Mouse (Mus musculus) right cerebral cortex, postnatal 14 days (tissue): ENCODE data around the gene Grik4.
A peak's percentile ranks its signal among the peaks of the same experiment; 100 is the strongest.
"Not testable (repeated sequence)": the region's sequence is repeated elsewhere in the genome, so short reads cannot be mapped to it uniquely, and the experiment has no call there.

Source experiments
- DNase-seq: peaks from one replicate; pipeline ENCODE4 v3.0.0; 2022

The Grik4 gene

DNA sequence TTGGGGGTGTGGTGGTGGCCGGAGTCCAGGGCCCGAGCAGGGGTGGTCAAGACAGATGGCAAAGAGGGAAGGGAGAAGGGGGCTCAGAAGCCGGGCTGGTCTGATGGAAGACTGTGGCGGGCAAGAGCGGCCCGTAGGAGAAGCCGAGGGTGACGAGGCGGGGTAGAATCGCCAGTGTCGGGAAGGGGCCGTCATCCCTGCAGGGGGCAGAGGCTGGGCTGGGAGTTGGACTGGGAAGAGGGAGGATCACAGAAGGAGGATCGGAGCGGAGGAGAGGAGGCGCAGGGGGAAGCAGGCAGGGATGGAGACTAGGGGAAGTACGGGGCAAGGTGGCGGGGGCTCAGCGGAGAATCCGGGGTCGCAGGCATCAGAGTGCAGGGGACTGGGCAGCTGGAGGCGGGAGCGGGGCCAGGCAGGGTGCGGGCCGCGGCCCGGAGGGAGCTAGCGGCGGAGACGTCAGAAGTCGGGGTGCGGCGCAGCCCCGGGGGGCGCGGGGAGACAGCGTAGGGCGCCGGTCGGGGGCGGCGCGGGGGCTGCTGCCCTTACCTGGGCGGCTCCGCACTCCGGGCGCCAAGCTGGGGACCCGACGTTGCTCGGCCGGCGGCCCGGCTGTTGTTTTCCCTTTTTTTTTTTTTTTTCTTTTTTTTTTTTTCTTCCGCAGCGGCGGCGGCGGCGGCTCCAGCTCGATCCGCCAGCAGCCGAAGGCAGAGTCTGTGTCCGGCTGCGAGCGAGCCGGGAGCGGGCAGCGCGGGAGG, at the start of gene Grik4:
TSS of gene Grik4 (minus strand) at position 713 of the 755 bp plus-strand sequence.
- DNase-seq, result peak; percentile 28

DNA sequence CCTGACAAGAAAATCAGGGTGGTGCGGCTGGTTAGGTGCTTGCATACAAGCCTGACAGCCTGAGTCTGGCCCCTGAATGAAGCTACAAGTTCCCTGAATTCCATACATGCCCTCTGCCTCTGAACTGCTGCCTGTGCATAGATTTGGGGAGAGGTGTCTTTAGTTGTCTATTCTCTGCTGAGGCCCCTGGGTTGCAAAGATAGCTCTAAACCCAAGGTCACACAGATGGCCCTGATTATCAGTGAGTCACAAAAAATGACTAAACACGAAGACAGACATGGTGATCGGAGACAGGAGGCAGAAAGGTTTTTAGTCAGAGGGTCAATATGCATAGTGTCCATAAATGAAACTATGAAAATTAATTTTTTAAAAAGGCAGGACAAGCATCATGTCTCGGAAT, 49.4 kb upstream of the Grik4 start:
- DNase-seq, result no peak

DNA sequence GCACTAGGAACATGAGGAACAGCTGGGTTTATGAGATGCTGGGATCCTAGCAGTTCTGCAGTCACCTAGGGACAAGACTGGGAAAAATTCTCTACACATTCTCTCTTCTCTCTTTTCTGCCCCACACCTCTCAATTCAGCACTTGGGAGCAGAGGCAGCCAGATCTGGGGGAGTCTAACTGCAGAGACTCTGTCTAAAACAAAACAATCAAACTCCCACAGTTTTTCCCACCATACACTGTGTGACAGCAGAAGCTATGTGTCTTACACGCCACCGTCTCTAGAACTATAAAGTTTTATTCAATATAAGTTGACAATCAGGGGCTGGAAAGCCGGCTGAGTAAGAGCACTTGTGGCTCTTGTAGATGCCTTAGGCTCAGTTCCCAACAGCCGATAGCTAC, 43.7 kb upstream of the Grik4 start:
- no peak for DNase-seq

DNA sequence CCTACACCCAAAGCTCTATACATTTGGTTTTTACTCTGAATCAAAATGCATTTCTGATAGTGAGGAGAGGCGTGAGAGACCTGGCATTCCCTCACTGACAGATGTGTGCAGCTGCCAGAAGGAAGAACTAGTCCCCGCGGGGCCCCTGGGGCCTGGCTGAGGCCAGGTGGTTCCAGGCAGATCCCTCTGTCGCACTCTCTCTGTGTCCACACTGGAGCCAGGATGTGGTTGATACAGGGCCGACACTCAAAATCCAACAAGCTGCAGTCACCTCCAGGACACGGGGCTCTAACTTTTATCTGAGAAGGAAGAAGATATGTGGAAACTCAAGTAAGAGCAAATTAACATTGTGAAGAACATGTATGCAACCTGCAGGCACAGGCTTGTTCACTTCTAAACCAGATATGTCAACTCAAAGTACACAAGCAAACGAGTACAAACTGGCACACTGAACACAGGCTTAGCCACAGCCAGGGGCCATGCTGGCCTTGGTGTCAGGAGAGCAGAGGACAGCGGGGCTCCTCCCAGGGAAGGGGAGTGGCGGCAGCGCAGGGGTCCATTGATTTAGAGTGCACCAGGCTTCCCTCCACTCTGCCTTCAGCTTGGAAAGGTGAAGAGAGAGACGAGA, 24.7 kb upstream of the Grik4 start:
- DNase-seq, result no peak

DNA sequence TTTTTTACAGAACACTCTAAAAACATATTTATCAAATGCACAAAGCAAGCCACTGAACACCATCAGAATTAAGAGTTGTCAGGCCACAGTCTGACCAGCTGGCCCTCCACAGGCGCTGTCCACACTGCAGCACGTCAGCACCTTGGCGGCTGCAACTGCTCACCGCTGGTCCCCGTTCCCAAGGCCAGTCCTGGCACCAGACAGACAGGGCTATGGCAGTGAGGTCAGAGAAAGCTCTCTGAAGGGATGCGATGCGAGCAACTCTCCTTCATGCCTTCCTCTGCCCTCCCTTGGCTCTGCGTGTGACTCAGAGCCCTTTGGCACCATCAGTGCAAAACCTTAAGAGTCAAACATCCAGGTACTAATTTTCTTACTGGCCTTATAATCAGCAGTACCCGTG, 23.4 kb upstream of the Grik4 start:
- no peak for DNase-seq

DNA sequence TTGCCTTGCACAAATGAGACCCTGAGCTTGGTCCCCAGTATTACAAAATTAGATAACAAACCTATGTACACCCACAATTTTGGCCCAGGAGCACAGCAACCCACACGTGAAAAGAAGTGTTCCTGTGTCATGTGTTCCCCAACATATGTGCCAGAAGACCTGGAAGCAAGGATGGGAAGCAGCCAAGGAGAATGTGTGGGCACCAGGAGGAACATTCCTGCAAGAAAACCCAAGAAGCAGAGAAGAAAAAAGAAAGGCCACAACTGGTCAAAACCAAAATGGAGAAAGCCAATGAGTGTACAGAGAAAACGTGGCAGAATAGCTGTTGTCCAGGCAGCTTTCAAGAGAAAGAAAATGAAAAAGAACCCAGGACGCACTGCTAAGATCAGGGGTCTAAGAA, 20.5 kb upstream of the Grik4 start:
- not testable (repeated sequence) for DNase-seq

DNA sequence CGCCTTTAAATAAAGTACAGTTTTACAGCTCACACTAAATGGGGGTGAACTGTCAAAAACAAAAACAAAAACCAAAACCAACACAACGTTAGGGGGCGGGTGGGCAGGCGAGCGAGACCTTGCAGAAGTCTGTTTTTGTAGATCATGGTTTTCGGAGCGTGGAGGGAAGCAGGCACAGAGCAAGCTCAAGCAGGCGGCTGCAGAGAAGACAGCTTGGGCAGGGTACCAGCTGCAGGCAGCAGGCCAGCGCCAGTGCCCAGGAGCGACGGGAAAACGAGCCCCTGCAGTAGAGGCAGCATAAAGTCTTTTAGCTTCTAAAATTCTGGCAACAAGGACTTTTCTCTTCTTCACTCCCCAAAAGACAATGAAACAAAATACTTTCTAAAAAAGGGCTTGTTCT, 20.1 kb upstream of the Grik4 start:
- peak; percentile 75 for DNase-seq

DNA sequence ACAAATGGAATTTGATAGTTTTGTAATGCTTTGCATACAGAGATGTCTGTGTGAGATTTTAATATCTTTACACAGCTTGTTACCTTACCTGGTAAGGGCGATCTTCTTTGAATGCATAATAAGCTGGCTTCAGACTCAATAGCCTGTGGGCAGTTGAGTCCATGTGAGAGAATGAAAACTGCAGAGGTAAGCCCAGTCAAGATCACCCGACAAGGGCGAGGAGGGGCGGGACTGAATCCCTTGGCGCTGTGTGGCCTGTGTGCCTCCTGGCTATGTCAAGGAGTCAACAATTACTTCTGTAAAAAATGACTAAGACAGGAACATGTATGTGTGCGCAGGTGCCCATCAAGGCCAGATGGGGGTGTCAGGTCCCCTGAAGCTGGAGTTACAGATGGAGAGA, 18.2 kb upstream of the Grik4 start:
- DNase-seq, result no peak

DNA sequence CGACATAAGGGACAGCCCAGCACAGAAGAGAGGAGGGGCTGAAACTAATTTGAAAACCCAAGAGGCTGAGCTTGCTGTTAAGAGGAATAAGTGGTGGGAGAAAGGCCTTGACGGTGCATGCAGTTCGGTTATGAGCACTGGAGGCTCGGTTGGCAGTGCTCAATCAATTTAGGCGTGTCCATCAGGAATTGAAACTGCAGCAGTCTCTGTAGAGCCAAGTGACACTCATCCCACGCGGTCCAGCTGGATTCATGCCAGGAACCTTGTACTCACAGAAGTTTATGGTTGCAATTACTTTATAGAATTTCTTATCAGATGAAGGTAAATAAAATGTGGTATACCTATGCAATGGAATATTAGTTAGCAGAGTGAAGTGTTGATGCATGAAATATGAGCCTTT, 14.1 kb upstream of the Grik4 start:
- DNase-seq, result peak; percentile 17

DNA sequence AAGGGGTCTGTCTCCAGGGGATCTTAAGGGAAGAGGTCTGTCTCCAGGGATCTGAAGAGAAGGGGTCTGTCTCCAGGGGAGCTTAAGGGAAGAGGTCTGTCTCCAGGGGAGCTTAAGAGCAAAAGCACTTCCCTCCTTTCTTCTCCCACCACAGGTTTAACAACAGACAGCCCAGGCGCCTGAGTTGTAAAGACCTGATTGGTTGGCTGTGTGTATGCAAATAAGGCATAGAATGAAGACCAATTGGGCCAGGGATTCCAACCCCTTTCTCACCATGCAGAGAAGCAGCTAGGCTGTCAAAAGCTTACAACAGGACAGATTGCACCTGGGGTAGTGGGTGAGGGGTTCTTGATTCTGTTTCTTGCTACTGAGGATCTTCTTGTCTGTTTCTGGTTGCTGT, 4.1 kb upstream of the Grik4 start:
- DNase-seq, result no peak

DNA sequence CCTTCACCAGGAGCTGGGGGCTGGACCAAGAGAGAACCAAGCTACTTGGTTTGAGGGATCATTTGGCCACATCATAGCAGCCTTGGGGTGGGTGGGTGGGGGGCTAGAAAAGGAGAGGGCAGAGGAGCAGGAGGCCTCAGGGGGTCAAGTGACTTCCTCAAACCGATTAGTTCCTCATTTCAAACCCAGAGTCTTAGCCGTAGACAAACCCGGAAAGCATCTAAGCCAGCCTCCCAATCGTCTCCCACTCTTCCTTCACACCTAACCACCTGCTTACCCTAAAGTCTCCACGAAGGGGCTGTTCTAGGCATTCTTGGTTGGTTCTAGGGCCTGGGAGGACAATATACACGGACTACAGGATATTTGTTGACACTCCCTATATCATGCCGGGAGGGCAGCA, 881 bp upstream of the Grik4 start:
- no peak for DNase-seq

DNA sequence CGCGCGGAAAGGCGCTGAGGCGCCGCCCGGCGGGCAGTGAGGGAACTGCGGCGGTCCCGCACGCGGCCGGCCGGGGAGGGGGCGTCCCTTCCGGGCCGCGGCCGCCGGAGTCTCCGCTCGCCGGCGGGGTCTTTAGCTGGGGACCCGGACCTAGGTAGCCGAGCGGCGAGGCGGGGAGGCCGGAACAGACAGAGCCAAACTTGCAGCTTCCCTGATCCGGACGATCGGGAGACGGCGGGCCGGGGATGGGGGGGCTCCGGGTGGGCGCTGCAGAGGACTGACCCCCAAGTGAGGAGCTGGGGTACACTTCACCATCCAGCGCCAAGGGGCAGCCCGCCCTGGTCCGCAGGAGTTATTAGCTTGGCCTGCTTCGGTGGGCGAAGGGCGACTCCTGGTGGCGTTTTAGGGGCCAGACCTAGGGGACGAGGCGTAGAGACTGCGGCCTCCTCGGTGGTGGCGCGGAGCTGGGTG, 278 bp upstream of the Grik4 start:
- peak; percentile 90 for DNase-seq

DNA sequence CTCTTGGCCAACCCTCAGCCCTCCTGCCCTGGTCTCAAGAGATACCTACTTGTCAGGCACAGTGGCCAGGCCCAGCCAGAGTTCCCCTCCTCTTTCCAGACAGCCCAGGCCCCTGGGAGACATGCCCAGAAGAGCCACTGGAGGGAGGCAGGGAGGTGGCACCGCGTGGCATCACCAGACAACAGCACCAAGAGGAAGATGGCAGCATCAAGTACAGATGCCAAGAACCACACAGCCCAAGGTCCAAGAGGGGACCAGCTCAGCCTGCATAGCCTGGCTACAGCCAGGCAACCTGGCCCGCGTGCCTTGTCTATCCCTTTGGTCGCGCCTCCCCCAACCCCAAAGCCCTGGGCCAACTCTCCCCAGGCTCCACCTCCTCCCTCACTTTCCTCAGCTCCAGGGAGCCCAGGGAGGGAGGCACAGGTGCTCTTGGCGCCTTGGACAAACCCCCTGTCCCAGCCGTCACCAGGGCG, 1.2 kb downstream of the Grik4 start:
- peak; percentile 51 for DNase-seq

DNA sequence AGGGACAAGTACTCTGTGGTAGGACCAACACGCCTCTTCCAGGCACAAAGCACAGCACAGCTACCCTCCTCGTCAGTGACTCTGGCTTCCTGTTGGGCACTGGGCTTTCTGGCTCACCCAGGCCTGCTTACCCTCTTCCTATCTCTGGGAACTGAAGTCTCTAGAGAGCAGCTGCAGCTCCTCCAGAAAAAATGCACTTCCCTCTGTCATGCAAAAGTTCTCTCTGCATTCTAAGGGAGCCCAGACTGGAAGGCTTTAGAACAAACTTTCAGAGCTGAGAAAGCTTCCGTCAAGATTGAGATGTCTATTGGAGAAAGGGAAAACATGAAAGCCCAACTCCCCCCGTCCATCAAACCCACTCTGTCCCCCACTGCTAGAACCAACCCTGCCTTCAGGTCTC, 2.1 kb downstream of the Grik4 start:
- DNase-seq, result no peak

DNA sequence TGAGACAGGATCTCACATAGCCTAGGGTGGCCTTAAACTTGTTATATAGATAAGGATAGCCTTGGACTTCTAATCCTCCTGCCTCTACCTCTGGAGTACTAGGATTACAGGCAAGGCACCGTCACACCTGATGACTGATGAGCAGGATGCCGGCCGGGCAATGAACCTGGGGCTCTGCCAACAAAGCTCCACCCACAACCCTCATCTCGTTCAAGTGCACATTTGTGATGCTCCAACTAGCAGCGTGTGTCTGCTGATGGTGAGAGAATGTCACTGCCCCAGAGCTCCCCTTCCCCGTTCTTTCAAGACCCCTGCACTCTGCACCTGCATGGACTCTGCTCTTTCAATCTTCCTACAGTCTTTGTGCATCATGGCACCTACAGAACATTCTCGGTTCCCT, 12.1 kb downstream of the Grik4 start:
- no peak for DNase-seq

DNA sequence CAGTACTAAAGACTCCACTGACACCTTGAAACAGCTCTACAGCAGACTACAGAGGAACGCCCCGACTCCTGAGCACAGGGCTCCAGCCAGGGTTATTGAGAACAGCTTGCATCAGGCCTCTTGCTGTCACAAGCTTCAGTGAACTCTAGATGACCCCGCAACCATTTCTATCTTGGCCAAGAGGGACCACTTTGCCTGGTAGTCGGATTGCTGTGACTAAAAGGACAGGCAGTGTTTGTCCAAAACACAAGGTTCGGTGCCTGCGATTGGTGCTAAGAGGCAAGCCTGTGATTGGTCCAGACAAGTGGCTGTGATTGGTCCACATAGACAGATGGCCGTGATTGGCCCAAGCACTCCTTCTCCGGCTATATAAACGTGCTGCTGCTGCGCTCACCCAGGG, 16.8 kb downstream of the Grik4 start:
- no peak for DNase-seq

DNA sequence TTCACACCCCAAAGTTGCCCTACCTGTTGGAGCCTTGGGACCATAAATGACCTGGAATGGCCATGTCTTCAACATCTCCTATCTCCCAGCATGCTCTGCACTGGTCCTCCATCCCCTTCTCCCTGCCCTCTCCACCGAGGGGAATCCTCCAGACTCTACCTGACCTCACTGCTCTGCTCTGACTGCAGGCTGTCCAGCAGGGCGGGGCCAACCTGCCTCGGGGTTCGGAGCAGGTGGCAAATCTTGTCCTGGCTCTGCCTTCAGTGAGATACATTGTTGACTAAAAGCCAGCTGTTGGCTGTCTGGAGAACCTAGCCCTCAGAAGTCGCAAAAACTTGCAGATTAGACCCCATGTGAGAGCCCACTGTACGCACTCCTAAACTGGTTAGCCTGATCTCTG, 17.7 kb downstream of the Grik4 start:
- DNase-seq, result no peak

DNA sequence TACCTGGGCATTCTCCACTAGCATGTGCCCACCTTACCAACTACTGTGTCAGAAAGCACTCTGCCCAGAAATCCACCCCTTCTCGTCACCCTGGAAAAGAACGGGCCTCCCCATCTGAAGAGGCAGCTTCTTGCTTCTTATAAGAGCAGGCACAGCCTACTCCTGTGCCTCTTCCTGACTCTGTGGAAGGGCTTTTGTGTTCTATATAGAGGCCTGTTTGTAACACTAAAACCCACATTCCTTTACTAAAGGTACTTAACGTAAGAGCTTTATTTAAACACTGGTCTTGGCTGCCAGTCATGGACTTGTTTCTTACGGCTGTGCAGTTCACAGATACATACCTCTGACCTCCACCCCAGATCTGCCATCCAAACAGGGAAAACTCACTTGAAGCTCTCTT, 22.5 kb downstream of the Grik4 start:
- no peak for DNase-seq

DNA sequence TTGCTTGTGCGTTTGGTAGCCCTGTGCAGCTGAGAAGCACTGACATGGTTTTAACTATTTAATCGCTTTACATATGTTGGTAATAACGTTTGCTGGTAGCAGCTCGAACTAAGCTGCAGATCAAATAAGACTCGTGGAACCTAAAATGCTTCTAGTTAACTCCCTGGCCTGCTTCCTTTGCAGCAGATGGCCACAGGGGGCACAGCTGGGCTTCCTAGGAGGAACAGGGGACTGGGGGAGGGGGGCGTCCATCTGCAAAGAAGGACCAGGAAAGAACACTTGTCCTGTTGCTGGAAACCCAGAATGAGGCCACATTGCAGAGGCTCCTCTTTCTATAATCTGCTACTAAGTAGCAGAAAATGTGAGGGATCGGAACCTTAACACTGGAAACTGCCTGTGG, 24.1 kb downstream of the Grik4 start:
- peak; percentile 55 for DNase-seq

DNA sequence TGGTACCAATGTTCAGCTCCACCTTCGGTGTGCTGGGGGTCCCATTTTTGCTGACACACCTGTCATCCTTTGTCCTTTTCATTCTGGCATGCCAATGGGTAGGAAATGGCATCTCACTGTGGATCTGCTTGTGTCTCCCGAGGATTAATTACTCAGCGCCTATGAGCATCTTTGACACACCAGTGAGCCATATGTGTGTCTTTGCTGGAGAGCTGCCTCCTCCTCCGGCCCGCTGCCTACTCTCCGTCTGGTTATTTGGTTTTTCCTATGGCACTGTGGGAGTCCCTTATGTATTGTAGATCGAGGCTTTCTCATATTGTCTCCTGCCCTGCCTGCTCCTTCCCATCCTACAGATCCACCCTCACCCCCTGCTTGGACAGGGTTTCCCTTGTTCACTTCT, 26.4 kb downstream of the Grik4 start:
- DNase-seq, result no peak

DNA sequence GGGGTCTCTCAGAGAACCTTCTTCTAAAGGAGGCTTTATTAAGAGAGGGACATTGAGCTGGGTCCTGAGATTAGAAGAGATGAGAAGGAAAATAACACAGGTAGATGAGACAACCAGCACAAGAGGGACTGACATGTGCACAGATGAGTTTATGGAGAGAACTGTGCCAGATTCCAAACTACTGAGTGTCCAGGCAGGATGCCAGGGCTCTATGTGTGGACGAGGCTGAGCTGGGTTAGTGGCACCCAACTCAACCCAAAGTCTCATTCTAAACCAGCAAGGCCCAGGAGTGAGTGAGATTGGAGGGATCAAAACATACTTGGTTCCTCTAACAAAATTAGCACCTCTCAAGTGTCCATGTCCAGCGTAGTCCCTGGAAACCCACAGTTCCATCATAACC, 31.1 kb downstream of the Grik4 start:
- no peak for DNase-seq

DNA sequence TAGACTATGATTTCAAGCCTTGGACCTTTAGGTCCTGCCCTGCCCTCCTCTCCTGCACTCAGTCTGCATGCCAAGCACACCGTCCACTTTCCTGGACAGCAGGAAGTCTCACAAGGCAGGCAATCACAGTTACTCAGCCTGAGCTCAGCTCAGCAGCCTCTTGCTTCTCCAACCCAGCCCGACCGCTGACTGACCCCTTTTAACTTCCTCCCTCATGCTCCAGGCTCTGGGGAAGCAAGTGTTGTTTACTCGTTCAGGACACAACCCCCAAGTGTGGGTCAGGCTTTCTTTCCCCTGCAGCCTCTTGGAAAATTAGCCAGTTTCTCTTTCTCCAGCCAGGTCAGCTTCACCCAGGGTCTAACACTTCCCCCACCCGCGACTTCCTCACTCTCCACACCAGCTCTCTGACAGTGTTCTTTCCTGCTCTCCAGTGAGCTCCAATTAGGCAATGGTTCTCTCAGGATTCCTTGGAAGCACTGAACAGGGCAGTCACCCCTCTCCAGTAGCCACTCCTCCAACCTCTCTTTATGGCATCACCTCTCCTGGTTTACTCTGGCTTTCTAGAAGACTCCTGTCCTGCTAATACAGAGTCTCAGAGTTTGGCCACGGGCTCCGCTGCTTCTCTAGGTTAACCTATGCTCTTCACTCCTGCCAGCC, 35.5 kb downstream of the Grik4 start:
- DNase-seq, result no peak

DNA sequence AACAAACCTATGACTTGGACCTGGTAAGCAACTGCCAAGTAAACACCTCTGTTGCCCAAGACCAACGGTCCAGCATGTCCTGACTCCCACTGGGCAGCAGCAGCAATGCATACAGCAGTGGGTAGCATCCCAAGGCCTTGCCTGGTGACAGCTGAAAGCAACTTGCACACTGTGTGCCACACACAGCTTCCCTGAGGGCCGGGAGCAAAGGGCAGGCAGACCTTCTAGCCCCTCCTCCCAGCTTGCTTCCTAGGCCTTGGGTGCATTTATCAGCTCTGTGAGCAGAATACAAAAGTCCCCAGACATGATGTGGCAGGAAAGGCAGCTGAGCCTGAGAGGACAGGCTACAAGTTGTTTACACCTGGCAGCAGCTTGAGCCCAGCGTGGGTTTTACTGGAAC, 37.3 kb downstream of the Grik4 start:
- DNase-seq, result no peak

DNA sequence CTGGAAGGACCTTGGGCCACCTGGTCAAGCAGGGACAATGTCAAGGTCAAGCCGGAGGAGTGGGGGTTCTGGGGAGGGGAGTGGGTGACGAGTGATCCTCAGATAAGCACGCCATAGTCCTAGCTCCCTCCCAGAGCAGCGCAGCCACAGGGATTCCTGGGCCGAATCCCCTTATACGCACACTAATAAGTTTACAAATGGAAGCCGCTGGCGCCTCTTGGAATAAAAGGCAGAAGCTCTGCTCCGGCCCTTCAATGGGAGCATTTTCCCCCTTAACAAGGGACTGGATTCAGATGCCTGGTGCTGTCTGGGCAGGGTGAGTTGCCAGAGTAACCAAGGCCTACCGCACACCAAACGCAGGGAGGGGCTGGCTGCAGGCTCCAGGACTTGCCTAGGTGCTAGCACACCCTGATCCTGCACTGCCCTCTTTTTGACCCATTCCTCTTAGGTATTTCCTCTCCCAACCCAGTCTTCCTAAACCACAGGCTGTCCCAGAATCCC, 46.2 kb downstream of the Grik4 start:
- peak; percentile 17 for DNase-seq
